Mouse (Mus musculus): ENCODE results near the gene Dnm1.
"Not testable (repeated sequence)": the region's sequence is repeated elsewhere in the genome, so short reads cannot be mapped to it uniquely, and the experiment has no call there.

Dnm1 gene

DNA sequence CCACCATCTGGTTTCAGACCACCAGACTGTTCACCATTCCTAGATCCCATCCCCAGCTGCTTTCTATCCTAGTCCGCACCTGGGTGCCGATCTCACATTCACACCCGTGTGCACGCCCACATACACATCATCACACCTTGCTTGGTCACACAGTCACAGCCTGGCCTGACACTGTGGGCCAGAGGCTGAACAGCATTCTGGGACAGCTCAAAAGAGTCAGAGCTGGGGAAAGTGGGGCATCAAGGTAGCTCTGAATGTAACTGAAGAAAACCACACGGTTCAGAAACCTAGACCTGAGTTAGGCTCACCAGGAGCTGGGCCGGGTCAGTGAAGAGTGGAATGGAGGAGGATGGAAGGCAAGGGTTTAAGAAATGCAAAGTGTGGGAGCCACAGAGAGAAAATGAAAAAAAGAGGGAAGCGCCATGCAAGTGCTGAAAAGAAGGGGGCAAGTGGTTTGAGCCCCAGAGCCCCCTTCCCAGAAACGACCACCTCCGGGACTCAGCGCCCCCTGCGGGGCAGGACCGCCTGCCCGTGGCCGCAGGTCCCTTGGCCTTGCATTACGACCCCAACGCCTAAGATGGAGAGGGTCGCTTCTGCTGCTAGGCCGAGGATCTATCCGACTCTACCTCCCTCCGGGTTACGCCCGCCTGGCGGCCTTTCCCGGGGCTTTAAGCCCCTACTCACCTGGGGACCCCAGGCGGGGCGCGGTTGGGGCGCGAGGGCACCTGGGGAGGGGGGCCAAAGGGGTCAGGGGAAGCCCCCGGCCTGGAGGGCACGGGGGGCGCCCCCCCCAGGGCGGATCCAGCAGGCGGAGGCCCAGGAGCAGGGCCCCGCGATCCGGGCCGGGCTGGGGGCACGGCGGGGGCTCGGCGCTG, 41.5 kb downstream of the Dnm1 start:
- DNase-seq (ENCODE audit: low spot score in 2 of 2), result peak in 1 of 2 experiments; percentile 29

GRCm38 (mm10) chr2:32310096-32310845, 42.9 kb downstream of the Dnm1 start:
- no peak for DNase-seq (ENCODE audit: low spot score in 2 of 2)

- DNase-seq (ENCODE audit: low spot score in 2 of 2), result no peak
These were observed 44.1 kb downstream of the Dnm1 start for GRCm38 (mm10) chr2:32308870-32309568.

GRCm38 (mm10) chr2:32307941-32308760, 45.0 kb downstream of the Dnm1 start:
- peak in 1 of 2 experiments; percentile 70 for DNase-seq (ENCODE audit: low spot score in 2 of 2)

DNA sequence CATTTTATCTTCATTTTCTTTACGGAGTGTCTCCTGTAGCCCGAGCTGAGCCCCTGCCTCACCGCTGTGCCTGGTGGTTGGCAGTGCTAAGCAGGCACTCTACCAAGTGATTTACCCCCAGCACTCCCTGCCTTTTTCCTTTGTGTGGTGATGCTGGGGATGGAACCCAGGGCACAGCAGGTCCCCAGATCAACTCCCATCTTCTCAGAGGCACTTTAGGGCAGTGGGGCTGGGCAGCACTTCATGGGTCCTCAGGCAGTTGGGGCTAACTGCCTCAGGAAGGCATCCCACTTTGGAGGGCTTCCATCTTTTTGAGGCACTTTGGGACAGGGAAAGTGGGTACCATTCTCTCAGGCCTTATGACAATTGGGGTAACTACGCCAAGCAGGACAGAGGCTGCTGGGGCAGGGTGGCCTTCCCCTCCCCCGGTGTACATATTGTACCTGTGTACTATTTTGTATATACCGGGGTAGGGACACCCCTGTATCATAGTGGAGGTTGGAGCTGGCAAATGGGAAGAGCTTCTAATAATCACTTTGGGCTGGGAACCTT, 45.8 kb downstream of the Dnm1 start:
- DNase-seq (ENCODE audit: low spot score in 2 of 2), result no peak

DNA sequence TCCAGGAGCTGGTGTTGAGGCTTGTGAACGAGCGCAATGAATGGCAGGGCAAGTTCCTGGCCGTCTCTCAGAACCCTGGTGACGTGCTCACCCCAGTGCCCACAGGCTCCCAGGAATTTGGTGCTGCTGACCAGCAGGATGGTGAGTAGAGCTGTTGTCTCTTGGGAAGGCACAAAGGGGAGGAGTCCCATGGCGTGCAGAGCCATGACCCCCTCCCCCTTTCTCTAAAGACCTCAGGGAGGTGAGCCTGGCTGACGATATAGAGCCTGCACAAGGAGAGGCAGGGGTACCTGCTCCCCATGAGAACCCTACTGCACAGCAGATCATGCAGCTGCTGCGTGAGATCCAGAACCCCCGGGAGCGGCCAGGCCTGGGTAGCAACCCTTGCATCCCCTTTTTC, 47.0 kb downstream of the Dnm1 start:
- no peak for DNase-seq (ENCODE audit: low spot score in 2 of 2)

GRCm38 (mm10) chr2:32305668-32306067, 47.5 kb downstream of the Dnm1 start:
- no peak for DNase-seq (ENCODE audit: low spot score in 2 of 2)

- DNase-seq (ENCODE audit: low spot score in 2 of 2), result peak; percentile 33 to 73
These were observed 48.8 kb downstream of the Dnm1 start for GRCm38 (mm10) chr2:32304145-32304832.

- DNase-seq (ENCODE audit: low spot score in 2 of 2), result no peak
These were observed 50.2 kb downstream of the Dnm1 start for GRCm38 (mm10) chr2:32302952-32303351.

- no peak for DNase-seq (ENCODE audit: low spot score in 2 of 2)
These were observed 53.7 kb downstream of the Dnm1 start for GRCm38 (mm10) chr2:32299469-32299868.

GRCm38 (mm10) chr2:32295842-32296241, 57.3 kb downstream of the Dnm1 start:
- not testable (repeated sequence) for DNase-seq (ENCODE audit: low spot score in 2 of 2)

DNA sequence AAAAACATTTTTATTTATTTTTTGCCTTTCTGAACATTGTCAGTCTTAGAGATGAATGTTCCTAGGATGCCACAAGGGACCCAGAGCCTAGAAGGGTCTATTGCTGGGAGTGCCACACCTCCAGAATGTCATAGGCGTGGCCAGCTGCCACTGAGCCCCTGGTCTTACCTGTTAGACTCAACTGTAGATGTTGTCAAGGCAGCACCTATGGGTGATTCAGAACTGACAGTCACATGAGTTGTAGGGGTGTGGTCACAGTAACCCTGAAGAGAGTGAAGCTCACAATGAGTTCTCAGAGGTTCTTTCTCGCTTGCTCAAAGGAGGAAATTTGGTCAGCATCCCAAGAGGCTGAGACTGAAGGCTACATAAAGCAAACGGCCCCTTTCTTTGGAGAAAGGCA, 57.9 kb downstream of the Dnm1 start:
- no peak for DNase-seq (ENCODE audit: low spot score in 2 of 2)

GRCm38 (mm10) chr2:32294348-32294747, 58.8 kb downstream of the Dnm1 start:
- no peak for DNase-seq (ENCODE audit: low spot score in 2 of 2)

GRCm38 (mm10) chr2:32289578-32289977, 63.6 kb downstream of the Dnm1 start:
- DNase-seq (ENCODE audit: low spot score in 2 of 2), result peak in 1 of 2 experiments; percentile 59

GRCm38 (mm10) chr2:32288371-32288931, 64.7 kb downstream of the Dnm1 start:
- DNase-seq (ENCODE audit: low spot score in 2 of 2), result no peak

GRCm38 (mm10) chr2:32287923-32288367, 65.2 kb downstream of the Dnm1 start, which contains the start of gene Swi5:
Gene Swi5, minus strand, starts transcription at chr2:32288075.
- peak; percentile 98 to 100 for DNase-seq (ENCODE audit: low spot score in 2 of 2)

GRCm38 (mm10) chr2:32287334-32287840, 65.8 kb downstream of the Dnm1 start, which contains the start of gene Golga2:
Gene Golga2, plus strand, starts transcription at chr2:32287384.
- DNase-seq (ENCODE audit: low spot score in 2 of 2), result peak in 1 of 2 experiments; percentile 34

DNA sequence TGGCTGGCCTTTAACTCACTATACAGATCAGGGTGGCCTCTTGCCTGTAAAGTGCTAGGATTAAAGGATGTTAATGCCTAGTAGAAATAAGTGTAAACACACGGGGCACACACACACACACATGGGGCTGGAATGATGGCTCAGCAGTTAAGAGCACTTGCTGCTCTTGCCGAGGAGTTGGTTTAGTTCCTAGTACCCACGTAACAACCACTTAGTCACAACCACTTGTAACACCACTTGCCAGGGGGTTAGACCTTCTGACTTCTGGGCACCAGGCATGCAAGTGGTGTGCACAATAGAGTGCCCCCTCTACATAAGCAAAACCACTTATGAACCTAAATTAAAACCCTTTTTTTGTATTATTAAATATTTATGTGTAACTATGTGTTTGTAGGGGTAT, 69.2 kb downstream of the Dnm1 start:
- DNase-seq (ENCODE audit: low spot score in 2 of 2), result no peak

DNA sequence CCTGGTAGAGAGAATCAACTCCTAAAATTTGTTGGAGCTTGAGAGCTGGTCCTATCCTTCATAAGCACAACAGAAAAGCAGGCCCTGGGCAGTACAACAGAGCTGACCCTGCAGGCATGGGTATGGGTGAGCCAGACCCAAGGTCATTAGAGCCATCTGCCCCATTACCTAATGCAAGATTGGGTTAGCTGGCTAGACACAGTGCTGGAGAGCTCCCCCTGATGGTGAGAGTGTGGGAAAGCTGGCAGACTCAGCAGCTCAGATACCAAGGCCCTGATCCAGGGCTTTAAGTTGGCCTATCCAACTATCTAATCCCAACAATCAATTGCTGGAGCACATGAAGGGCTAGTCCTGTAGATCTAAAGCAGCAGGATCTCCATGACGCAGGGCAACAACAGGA, 70.4 kb downstream of the Dnm1 start:
- DNase-seq (ENCODE audit: low spot score in 2 of 2), result peak; percentile 22 to 62

DNA sequence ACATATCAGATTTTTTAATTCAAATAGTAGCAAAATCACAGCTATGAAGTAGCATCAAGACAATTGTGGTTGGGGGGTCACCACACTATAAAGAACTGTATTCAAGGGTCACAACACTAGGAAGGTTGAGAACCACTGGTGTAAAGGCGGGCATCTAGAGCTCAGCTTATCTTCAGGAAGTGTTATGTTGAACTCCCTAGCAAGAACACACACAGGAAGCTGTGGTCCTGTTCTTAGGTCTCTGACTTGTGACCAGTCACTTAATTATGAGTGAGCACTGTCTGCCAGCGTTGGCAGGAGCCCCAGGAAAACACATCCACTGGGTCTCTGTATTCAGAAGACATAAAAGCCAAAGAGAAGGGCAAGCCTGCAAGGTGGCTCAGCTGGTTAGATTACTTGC, 70.8 kb downstream of the Dnm1 start:
- no peak for DNase-seq (ENCODE audit: low spot score in 2 of 2)
